20 mouse cellular contexts compared by ENCODE assay signal in the genomic region with DNA sequence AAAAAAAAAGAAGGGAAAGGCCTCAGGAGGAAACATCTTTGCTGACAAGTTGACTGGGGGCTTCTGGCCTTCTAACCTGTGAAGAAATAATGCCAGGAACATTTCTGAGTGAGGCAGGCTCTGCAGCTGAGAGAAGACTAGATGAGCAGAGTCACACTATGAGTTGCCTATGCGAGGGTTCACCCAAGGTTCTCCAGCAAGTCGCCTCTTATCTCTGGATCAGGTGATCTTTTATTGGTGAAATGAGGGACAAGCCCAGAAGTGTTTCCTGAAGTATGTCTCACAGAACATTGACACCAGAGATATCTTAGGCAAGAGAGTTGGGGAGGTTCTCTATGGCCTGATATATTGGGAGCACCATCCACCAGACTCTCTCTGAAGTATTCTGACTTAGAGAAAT. TPM values are rescaled to one million over a fixed set of nuclear protein-coding genes. Genes with fewer than 3 reads are reported as not detected.
"Had no signal": no experiment of that assay in that cellular context is flagged by ENCODE, and none has a peak within 500 bp of the region (broad histone marks: within the 10 kb centered on the region; RNA-seq: fewer than 3 reads in every experiment).

No protein-coding gene starts in this region.

- H3K36me3 ChIP-seq: neural tube, embryonic 12.5 days; neural tube, embryonic 13.5 days; neural tube, embryonic 15.5 days; stomach, embryonic 15.5 days had no signal

- H3K9ac ChIP-seq: neural tube, embryonic 12.5 days; neural tube, embryonic 13.5 days; neural tube, embryonic 15.5 days; stomach, embryonic 15.5 days had no signal

- H3K9me3 ChIP-seq: neural tube, embryonic 12.5 days; neural tube, embryonic 13.5 days; neural tube, embryonic 15.5 days; stomach, embryonic 15.5 days had no signal

- H3K4me2 ChIP-seq: neural tube, embryonic 12.5 days; neural tube, embryonic 13.5 days; neural tube, embryonic 15.5 days; stomach, embryonic 15.5 days had no signal

- H3K4me3 ChIP-seq: neural tube, embryonic 12.5 days; neural tube, embryonic 13.5 days; neural tube, embryonic 15.5 days; stomach, embryonic 15.5 days had no signal

- H3K27me3 ChIP-seq: neural tube, embryonic 12.5 days; neural tube, embryonic 13.5 days; neural tube, embryonic 15.5 days; stomach, embryonic 15.5 days had no signal

- H3K4me1 ChIP-seq: neural tube, embryonic 12.5 days; neural tube, embryonic 13.5 days; neural tube, embryonic 15.5 days; stomach, embryonic 15.5 days had no signal

- H3K27ac ChIP-seq: neural tube, embryonic 12.5 days; neural tube, embryonic 13.5 days; neural tube, embryonic 15.5 days; stomach, embryonic 15.5 days; stomach, postnatal 0 days had no signal

- DNase-seq: retina, postnatal 1 day; right cerebral cortex, adult 18-20 months; right cerebral cortex, postnatal 14 days; right cerebral cortex, postnatal 25 days; right cerebral cortex, postnatal 4 days; spleen, adult 18-20 months; thymus, adult 18-20 months; thymus, adult 2 months; thymus, postnatal 14 days; thymus, postnatal 36 days; thymus, postnatal 4 days had no signal

RNA-seq across cellular contexts. Expression of gene Tbx20, which starts 18.0 kb away (rescaled TPM):
- total RNA-seq: neutrophil, adult 5-6 weeks had no signal
- polyA plus RNA-seq: small intestine, adult 2 months; spleen, adult 2 months; stomach, postnatal 0 days; thymus, postnatal 0 days had no signal
